Mouse (Mus musculus) brain, embryonic 14.5 days (tissue): ENCODE measurements at regions not wholly inside any gene's neighbourhood (a gene's known extent, or its start where the extent isn't known, plus 50 kb on each side); places are given as distances from the start of the nearest gene placed in this dataset.

ENCODE experiments used
- CTCF ChIP-seq: fragments of 200-500 bp; IDR thresholded peaks from 2 replicates; pipeline ENCODE4 v1.5.1; 2012; ENCODE audit warnings: inconsistent platforms, mild to moderate bottlenecking, moderate library complexity, borderline replicate concordance; ENCODE audit not compliant: insufficient read depth, insufficient read length; ENCODE audit errors: extremely low read depth
- POLR2A ChIP-seq: fragments of 200-500 bp; IDR thresholded peaks from 2 replicates; pipeline ENCODE4 v1.6.1; 2012; ENCODE audit warnings: mild to moderate bottlenecking, inconsistent platforms, borderline replicate concordance; ENCODE audit not compliant: poor library complexity, insufficient read depth, insufficient read length, severe bottlenecking; ENCODE audit errors: extremely low read depth

GRCm38 (mm10) chr5:85756716-85757115 lies 308.7 kb downstream of the Cenpc1 start:
- TF ChIP-seq POLR2A (no peak), CTCF (no peak)
